Mouse (Mus musculus): Measurements from ENCODE around the gene Olfr1222. TPM values are rescaled to one million over a fixed set of nuclear protein-coding genes. Genes with fewer than 3 reads are reported as not detected.

The Olfr1222 gene
- polyA plus RNA-seq, 1 experiment from 2014 or later: not detected

- Histone ChIP-seq H3K9ac (ENCODE audit: low read length) (no peak within 1 kb of the TSS), H3K27ac (ENCODE audit: low read length) (no peak within 1 kb of the TSS), H3K36me3 (ENCODE audit: control insufficient read depth, insufficient read depth, low read length) (no peaks in the 10 kb centered on the region), H3K4me3 (replicated peaks; ENCODE audit: low read length) (no peak within 1 kb of the TSS), H3K27me3 (ENCODE audit: control insufficient read depth, insufficient read depth, low read length) (no peaks in the 10 kb centered on the region), H3K4me1 (ENCODE audit: control insufficient read depth, insufficient read depth, low read length) (no peaks in the 10 kb centered on the region), H3K9me3 (replicated peaks; ENCODE audit: control insufficient read depth, low read length) (no peaks in the 10 kb centered on the region), H3K4me2 (ENCODE audit: low read depth, low read length) (no peak within 1 kb of the TSS)
- 48% methylated on average over 1 of the region's 1 CpGs for WGBS
- ATAC-seq (ENCODE audit: insufficient read depth, low FRiP score): no peak
Observed at GRCm38 (mm10) chr2:89083413-89083812, 49.4 kb downstream of the Olfr1222 start, which contains the start of gene Olfr1219. Gene Olfr1219 (minus strand): TSS chr2:89083513.

DNA sequence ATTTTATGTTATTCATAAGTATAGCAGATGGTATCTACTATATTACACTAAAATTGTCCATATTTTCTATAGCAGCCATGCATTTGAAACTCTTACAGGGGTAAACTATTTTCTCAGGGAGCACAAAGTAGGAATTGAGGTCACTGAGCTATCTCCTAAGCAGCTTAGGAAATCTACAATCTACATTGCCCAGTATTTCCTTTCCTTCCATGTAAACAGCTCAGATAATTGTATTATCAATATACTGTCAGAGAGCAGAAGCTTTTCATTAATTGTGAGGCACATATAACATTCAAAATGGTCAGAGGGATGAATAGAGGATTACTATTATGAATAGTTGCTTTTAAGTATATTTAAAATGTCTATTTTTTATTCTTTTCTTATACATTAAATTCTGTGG lies 51.4 kb downstream of the Olfr1222 start:
- H3K9ac ChIP-seq (ENCODE audit: low read length): no peak overlapping the region
- no peaks in the 10 kb centered on the region for H3K4me1 ChIP-seq (ENCODE audit: control insufficient read depth, insufficient read depth, low read length)
- no peak overlapping the region for H3K4me3 ChIP-seq (replicated peaks; ENCODE audit: low read length)
- H3K36me3 ChIP-seq (ENCODE audit: control insufficient read depth, insufficient read depth, low read length): no peaks in the 10 kb centered on the region
- H3K4me2 ChIP-seq (ENCODE audit: low read depth, low read length): no peak overlapping the region
- no peak for ATAC-seq (ENCODE audit: insufficient read depth, low FRiP score)
- no peak overlapping the region for H3K27ac ChIP-seq (ENCODE audit: low read length)
- H3K27me3 ChIP-seq (ENCODE audit: control insufficient read depth, insufficient read depth, low read length): no peaks in the 10 kb centered on the region
- H3K9me3 ChIP-seq (replicated peaks; ENCODE audit: control insufficient read depth, low read length): no peaks in the 10 kb centered on the region

Other genes starting within 250 kb of the Olfr1222 start
- not detected in 2 replicates for gene Olfr1208, start 230.7 kb downstream of the Olfr1222 start, polyA plus RNA-seq (2015; fragmentation: Nextera tagmentation; extraction: Ambion mirVana)
- gene Olfr1209, start 217.9 kb downstream of the Olfr1222 start, polyA plus RNA-seq (2015; fragmentation: Nextera tagmentation; extraction: Ambion mirVana): not detected in 2 replicates
- gene Olfr1211, start 194.9 kb downstream of the Olfr1222 start, polyA plus RNA-seq (2015; fragmentation: Nextera tagmentation; extraction: Ambion mirVana): not detected in 2 replicates
- gene Olfr1212, start 179.1 kb downstream of the Olfr1222 start, polyA plus RNA-seq (2015; fragmentation: Nextera tagmentation; extraction: Ambion mirVana): not detected in 2 replicates
- gene Gm13762, start 152.8 kb downstream of the Olfr1222 start, polyA plus RNA-seq (2015; fragmentation: Nextera tagmentation; extraction: Ambion mirVana): not detected in 2 replicates
- gene Olfr1214, start 140.4 kb downstream of the Olfr1222 start, polyA plus RNA-seq (2015; fragmentation: Nextera tagmentation; extraction: Ambion mirVana): not detected in 2 replicates
- gene Olfr1215, start 126.1 kb downstream of the Olfr1222 start, polyA plus RNA-seq (2015; fragmentation: Nextera tagmentation; extraction: Ambion mirVana): not detected in 2 replicates
- gene Olfr1216, start 114.7 kb downstream of the Olfr1222 start, polyA plus RNA-seq (2015; fragmentation: Nextera tagmentation; extraction: Ambion mirVana): not detected in 2 replicates
- gene Olfr1217, start 101.0 kb downstream of the Olfr1222 start, polyA plus RNA-seq (2015; fragmentation: Nextera tagmentation; extraction: Ambion mirVana): not detected in 2 replicates
- gene Olfr1218, start 71.9 kb downstream of the Olfr1222 start, polyA plus RNA-seq (2015; fragmentation: Nextera tagmentation; extraction: Ambion mirVana): not detected in 2 replicates
- not detected in 2 replicates for gene Olfr1219, start 49.5 kb downstream of the Olfr1222 start, polyA plus RNA-seq (2015; fragmentation: Nextera tagmentation; extraction: Ambion mirVana)
- gene Olfr1220, start 26.2 kb downstream of the Olfr1222 start, polyA plus RNA-seq (2015; fragmentation: Nextera tagmentation; extraction: Ambion mirVana): not detected in 2 replicates
- gene Olfr1221, start 15.8 kb downstream of the Olfr1222 start, polyA plus RNA-seq (2015; fragmentation: Nextera tagmentation; extraction: Ambion mirVana): not detected in 2 replicates
- not detected in 2 replicates for gene Olfr1223, start 18.5 kb upstream of the Olfr1222 start, polyA plus RNA-seq (2015; fragmentation: Nextera tagmentation; extraction: Ambion mirVana)
- not detected in 2 replicates for gene Olfr1224-ps1, start 31.0 kb upstream of the Olfr1222 start, polyA plus RNA-seq (2015; fragmentation: Nextera tagmentation; extraction: Ambion mirVana)
- gene Olfr1225, start 41.6 kb upstream of the Olfr1222 start, polyA plus RNA-seq (2015; fragmentation: Nextera tagmentation; extraction: Ambion mirVana): not detected in 2 replicates
- not detected in 2 replicates for gene Olfr1226, start 67.0 kb upstream of the Olfr1222 start, polyA plus RNA-seq (2015; fragmentation: Nextera tagmentation; extraction: Ambion mirVana)
- not detected in 2 replicates for gene Olfr1228, start 121.0 kb upstream of the Olfr1222 start, polyA plus RNA-seq (2015; fragmentation: Nextera tagmentation; extraction: Ambion mirVana)
- not detected in 2 replicates for gene Olfr1229, start 155.0 kb upstream of the Olfr1222 start, polyA plus RNA-seq (2015; fragmentation: Nextera tagmentation; extraction: Ambion mirVana)
- gene Olfr1230, start 164.2 kb upstream of the Olfr1222 start, polyA plus RNA-seq (2015; fragmentation: Nextera tagmentation; extraction: Ambion mirVana): not detected in 2 replicates
- gene Olfr1231, start 174.0 kb upstream of the Olfr1222 start, polyA plus RNA-seq (2015; fragmentation: Nextera tagmentation; extraction: Ambion mirVana): not detected in 2 replicates
- gene Olfr1232, start 196.6 kb upstream of the Olfr1222 start, polyA plus RNA-seq (2015; fragmentation: Nextera tagmentation; extraction: Ambion mirVana): not detected in 2 replicates
- not detected in 2 replicates for gene Olfr1233, start 209.3 kb upstream of the Olfr1222 start, polyA plus RNA-seq (2015; fragmentation: Nextera tagmentation; extraction: Ambion mirVana)
- gene Olfr1234, start 231.8 kb upstream of the Olfr1222 start, polyA plus RNA-seq (2015; fragmentation: Nextera tagmentation; extraction: Ambion mirVana): not detected in 2 replicates